Mouse (Mus musculus) lung, postnatal 10 days (tissue): ENCODE results near the gene Chrm2.
A peak's percentile ranks its signal among the peaks of the same experiment; 100 is the strongest.

Experiments
- DNase-seq: peaks from one replicate; pipeline ENCODE4 v3.0.0; 2021

Gene Chrm2

DNA sequence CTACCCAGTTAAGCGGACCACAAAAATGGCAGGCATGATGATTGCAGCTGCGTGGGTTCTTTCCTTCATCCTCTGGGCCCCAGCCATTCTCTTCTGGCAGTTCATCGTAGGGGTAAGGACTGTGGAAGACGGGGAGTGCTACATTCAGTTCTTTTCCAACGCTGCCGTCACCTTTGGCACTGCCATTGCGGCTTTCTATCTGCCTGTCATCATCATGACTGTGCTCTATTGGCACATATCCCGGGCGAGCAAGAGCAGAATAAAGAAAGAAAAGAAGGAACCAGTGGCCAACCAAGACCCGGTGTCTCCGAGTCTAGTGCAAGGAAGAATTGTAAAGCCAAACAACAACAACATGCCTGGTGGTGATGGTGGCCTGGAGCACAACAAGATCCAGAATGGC, 135.7 kb downstream of the Chrm2 start:
- peak; percentile 64 for DNase-seq

DNA sequence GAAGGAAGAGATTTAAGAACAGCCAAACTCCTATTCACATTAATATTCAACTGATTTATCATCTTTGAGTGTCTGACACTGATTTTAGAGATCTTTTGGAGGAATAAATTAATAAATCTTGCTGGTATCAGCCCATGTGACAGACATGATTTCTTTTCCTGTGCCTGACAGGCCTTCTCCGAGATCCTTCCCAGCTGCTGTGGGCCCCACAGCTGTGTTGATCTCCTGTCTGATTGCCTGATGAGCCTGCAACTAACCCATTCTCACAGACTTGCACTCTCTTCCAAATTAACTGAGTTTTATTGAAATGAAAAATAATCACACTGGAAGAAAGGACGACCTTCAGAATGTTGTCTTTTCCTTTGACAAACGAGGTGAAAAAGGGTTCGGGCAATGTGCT, 140.6 kb downstream of the Chrm2 start:
- no peak for DNase-seq

DNA sequence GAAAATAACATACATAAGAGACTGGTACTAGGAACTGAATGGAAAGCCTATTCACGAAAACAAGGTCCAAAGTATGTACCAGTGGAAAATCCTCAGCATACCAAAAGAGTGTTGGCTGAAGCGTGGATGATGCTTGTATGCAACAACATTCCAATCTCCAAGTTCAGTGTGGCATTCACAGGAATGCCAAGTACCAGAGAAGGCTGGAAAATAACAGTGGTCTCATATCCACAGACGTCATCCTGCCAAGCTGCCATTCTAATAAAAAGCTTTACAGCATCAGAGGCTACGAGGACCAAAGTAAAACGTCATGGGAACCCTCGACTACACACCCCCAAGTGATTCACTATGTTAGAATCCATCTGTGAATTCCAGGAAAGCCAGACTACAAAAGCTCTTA, 153.4 kb downstream of the Chrm2 start:
- DNase-seq = peak; percentile 2

DNA sequence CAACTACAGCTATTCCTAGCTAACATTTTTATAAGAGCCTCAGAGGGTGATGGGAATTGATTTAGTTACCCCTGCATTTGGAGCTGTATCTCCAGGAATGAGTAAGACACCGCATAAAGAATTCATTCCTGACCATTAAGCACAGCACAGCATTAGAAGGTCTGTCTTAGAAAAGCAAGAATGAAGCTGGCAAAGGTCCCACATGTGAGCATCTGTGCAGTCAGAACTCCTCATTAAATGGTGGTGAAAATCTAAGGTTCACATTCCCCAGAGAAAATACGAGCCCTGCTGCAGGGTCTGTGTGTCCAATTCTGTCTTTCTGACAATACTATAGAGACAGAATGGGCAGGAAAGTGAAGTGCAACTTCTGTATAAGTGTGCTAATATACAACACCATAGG, 179.0 kb downstream of the Chrm2 start:
- no peak for DNase-seq
